Mouse (Mus musculus): ENCODE measurements around the gene Mknk1. TPM values are rescaled to one million over a fixed set of nuclear protein-coding genes. Genes with fewer than 3 reads are reported as not detected.
A peak's percentile ranks its signal among the peaks of the same experiment; 100 is the strongest.

Mknk1 gene
- polyA plus RNA-seq, 1 experiment from 2014 or later: 30.1 TPM

- ATAC-seq (ENCODE audit: low FRiP score, low read depth): no peak
- WGBS: 18% methylated on average over 5 of the region's 5 CpGs
- Histone ChIP-seq H3K4me3 (no peak overlapping the region), H3K9me3 (no peaks in the 10 kb centered on the region), H3K4me1 (peaks cover 29% of the 10 kb centered on the region), H3K27ac (replicated peaks) (no peak overlapping the region), H3K36me3 (no peaks in the 10 kb centered on the region), H3K9ac (replicated peaks) (no peak overlapping the region), H3K27me3 (peaks cover 96% of the 10 kb centered on the region), H3K4me2 (replicated peaks) (no peak overlapping the region)
Measured at GRCm38 (mm10) chr4:115902816-115903215, 63.8 kb downstream of the Mknk1 start.

- Histone ChIP-seq H3K4me2 (replicated peaks) (no peak overlapping the region), H3K4me1 (peaks cover 30% of the 10 kb centered on the region), H3K36me3 (no peaks in the 10 kb centered on the region), H3K4me3 (no peak overlapping the region), H3K9me3 (no peaks in the 10 kb centered on the region), H3K27ac (replicated peaks) (no peak overlapping the region), H3K9ac (replicated peaks) (0 out of 2 replicates have a peak overlapping the region, but pooled peaks have one; percentile 17), H3K27me3 (peaks cover 88% of the 10 kb centered on the region)
- ATAC-seq (ENCODE audit: low FRiP score, low read depth): peak; percentile 46; the same call in 1 of the 2 replicates
- WGBS: 1% methylated on average over 12 of the region's 12 CpGs
Measured at GRCm38 (mm10) chr4:115904375-115904774, 65.4 kb downstream of the Mknk1 start.

DNA sequence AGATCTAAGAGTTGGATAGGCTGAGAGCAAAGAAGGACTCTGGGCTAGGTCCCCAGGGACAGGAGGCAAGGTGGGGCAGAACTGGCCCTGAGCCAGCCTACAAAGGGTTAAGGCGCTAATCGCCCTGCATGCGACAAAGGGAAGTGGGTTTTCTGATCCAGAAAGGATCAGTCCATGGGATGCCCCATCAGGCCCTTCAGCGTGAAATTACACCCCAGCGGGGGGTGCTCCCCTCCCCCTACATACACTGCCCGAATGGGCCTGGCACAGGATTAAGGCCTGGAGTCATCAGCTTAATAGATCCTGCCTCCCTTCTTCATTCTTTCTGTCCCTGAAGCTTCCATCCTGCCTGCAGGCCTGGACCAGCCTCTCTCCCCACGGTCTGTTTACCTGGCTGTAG lies 66.7 kb downstream of the Mknk1 start:
- Histone ChIP-seq H3K4me1 (peaks cover 30% of the 10 kb centered on the region), H3K4me3 (no peak overlapping the region), H3K27ac (replicated peaks) (no peak overlapping the region), H3K27me3 (peaks cover 82% of the 10 kb centered on the region), H3K36me3 (no peaks in the 10 kb centered on the region), H3K9ac (replicated peaks) (no peak overlapping the region), H3K4me2 (replicated peaks) (peak overlapping the region; percentile 12; the same call in 1 of the 2 replicates), H3K9me3 (no peaks in the 10 kb centered on the region)
- WGBS: 0% methylated on average over 7 of the region's 7 CpGs
- ATAC-seq (ENCODE audit: low FRiP score, low read depth): peak; percentile 78

GRCm38 (mm10) chr4:115906791-115907190 lies 67.8 kb downstream of the Mknk1 start:
- Histone ChIP-seq H3K4me2 (replicated peaks) (no peak overlapping the region), H3K9ac (replicated peaks) (no peak overlapping the region), H3K9me3 (no peaks in the 10 kb centered on the region), H3K4me3 (no peak overlapping the region), H3K36me3 (no peaks in the 10 kb centered on the region), H3K27ac (replicated peaks) (no peak overlapping the region), H3K27me3 (peaks cover 83% of the 10 kb centered on the region), H3K4me1 (peaks cover 38% of the 10 kb centered on the region)
- no peak for ATAC-seq (ENCODE audit: low FRiP score, low read depth)
- 88% methylated on average over 3 of the region's 3 CpGs for WGBS

GRCm38 (mm10) chr4:115907994-115908393 lies 69.0 kb downstream of the Mknk1 start:
- WGBS: 81% methylated on average over 1 of the region's 1 CpGs

DNA sequence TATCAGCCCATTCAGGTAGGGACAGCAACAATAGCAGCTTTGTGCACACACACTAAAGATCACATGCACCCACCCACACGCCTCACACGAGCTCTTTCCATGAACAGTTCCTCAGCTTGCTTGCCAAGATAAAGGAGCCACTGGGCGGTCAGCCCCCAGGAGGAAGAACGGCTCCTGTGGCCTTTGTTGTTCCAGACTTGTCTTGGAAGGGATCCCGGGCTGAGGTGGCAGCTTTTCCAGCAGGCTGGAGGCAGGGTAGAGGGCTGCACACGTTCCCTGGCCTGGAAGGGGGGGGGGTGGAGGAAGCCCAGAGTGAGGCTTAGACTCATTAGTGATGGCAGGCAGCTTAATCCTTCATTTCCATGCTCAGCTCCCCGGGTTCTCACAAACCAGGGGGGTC lies 69.6 kb downstream of the Mknk1 start:
- no peak overlapping the region for H3K4me3 ChIP-seq
- ATAC-seq (ENCODE audit: low FRiP score, low read depth): peak; percentile 63
- H3K9ac ChIP-seq (replicated peaks): no peak overlapping the region
- peaks cover 43% of the 10 kb centered on the region for H3K4me1 ChIP-seq
- peaks cover 76% of the 10 kb centered on the region for H3K27me3 ChIP-seq
- H3K4me2 ChIP-seq (replicated peaks): no peak overlapping the region
- WGBS: 7% methylated on average over 7 of the region's 7 CpGs
- H3K27ac ChIP-seq (replicated peaks): no peak overlapping the region
- H3K36me3 ChIP-seq: no peaks in the 10 kb centered on the region
- no peaks in the 10 kb centered on the region for H3K9me3 ChIP-seq

More at GRCm38 (mm10) chr4:115907994-115908393, 69.0 kb downstream of the Mknk1 start:
- H3K4me2 ChIP-seq (replicated peaks): no peak overlapping the region
- peaks cover 75% of the 10 kb centered on the region for H3K27me3 ChIP-seq
- no peak overlapping the region for H3K9ac ChIP-seq (replicated peaks)
- no peak for ATAC-seq (ENCODE audit: low FRiP score, low read depth)
- no peaks in the 10 kb centered on the region for H3K9me3 ChIP-seq
- H3K36me3 ChIP-seq: no peaks in the 10 kb centered on the region
- H3K4me1 ChIP-seq: peaks cover 43% of the 10 kb centered on the region
- H3K4me3 ChIP-seq: no peak overlapping the region
- no peak overlapping the region for H3K27ac ChIP-seq (replicated peaks)

DNA sequence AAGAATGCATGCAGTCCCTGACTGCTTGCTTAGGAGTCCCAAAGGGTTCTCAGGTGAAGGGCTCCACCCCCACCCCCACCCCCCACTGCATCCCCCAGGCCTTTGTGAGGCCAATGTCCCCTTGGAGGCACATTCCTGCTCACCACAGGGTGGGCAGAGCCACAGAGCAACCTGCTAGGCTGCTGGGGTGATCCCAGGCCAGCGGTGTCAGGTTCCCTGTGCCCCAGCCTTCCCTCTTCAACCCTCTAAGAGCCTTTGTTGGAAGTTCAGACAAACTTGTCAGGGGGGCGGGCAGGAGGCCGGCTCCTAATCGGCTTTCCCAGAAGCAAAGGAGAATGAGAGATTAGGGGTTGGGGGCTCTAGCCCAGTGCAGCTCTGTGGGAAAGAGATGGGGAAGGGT lies 72.6 kb downstream of the Mknk1 start:
- peak; percentile 55 for ATAC-seq (ENCODE audit: low FRiP score, low read depth)
- Histone ChIP-seq H3K4me3 (no peak overlapping the region), H3K9ac (replicated peaks) (no peak overlapping the region), H3K4me2 (replicated peaks) (no peak overlapping the region), H3K27ac (replicated peaks) (peak overlapping the region; percentile 35; the same call in 1 of the 2 replicates), H3K27me3 (peaks cover 52% of the 10 kb centered on the region), H3K4me1 (peaks cover 20% of the 10 kb centered on the region), H3K36me3 (no peaks in the 10 kb centered on the region), H3K9me3 (no peaks in the 10 kb centered on the region)
- 0% methylated on average over 4 of the region's 4 CpGs for WGBS

GRCm38 (mm10) chr4:115919911-115920310 lies 80.9 kb downstream of the Mknk1 start:
- no peak overlapping the region for H3K4me2 ChIP-seq (replicated peaks)
- H3K36me3 ChIP-seq: peaks cover 36% of the 10 kb centered on the region
- H3K4me1 ChIP-seq: no peaks in the 10 kb centered on the region
- H3K9me3 ChIP-seq: no peaks in the 10 kb centered on the region
- no peak overlapping the region for H3K4me3 ChIP-seq
- WGBS: 74% methylated on average over 16 of the region's 16 CpGs
- H3K27ac ChIP-seq (replicated peaks): no peak overlapping the region
- no peak for ATAC-seq (ENCODE audit: low FRiP score, low read depth)
- peaks cover 27% of the 10 kb centered on the region for H3K27me3 ChIP-seq
- H3K9ac ChIP-seq (replicated peaks): no peak overlapping the region

GRCm38 (mm10) chr4:115922688-115923087 lies 83.7 kb downstream of the Mknk1 start:
- Histone ChIP-seq H3K36me3 (peaks cover 35% of the 10 kb centered on the region), H3K4me3 (no peak overlapping the region), H3K4me2 (replicated peaks) (no peak overlapping the region), H3K27me3 (peaks cover 26% of the 10 kb centered on the region), H3K27ac (replicated peaks) (no peak overlapping the region), H3K4me1 (no peaks in the 10 kb centered on the region), H3K9me3 (no peaks in the 10 kb centered on the region), H3K9ac (replicated peaks) (no peak overlapping the region)
- WGBS: 90% methylated on average over 5 of the region's 5 CpGs
- ATAC-seq (ENCODE audit: low FRiP score, low read depth): no peak

GRCm38 (mm10) chr4:115923262-115923880 lies 84.4 kb downstream of the Mknk1 start:
- Histone ChIP-seq H3K4me1 (no peaks in the 10 kb centered on the region), H3K9ac (replicated peaks) (no peak overlapping the region), H3K27me3 (peaks cover 19% of the 10 kb centered on the region), H3K4me2 (replicated peaks) (no peak overlapping the region), H3K9me3 (no peaks in the 10 kb centered on the region), H3K27ac (replicated peaks) (no peak overlapping the region), H3K36me3 (peaks cover 30% of the 10 kb centered on the region), H3K4me3 (no peak overlapping the region)
- no peak for ATAC-seq (ENCODE audit: low FRiP score, low read depth)
- WGBS: 82% methylated on average over 16 of the region's 16 CpGs

DNA sequence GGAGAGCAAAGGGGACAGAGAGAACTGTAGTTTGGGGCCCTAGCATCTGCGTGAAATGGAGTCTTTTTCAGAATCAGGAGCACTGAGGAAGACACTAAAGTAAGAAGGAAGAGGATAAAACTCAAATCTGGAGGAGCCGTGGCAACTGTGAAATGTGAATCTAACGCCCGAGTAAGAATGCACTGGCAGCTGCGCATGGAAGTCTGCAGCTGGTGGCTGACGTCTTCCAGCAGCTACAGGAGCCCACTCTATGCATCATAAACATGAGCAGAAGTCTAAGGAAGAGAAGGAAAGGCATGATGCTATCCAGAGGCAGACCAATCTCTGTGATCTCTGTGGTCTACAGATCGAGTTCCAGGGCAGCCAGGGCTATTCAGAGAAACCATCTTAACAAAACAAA lies 88.6 kb downstream of the Mknk1 start:
- no peak overlapping the region for H3K4me2 ChIP-seq (replicated peaks)
- no peaks in the 10 kb centered on the region for H3K4me1 ChIP-seq
- H3K9ac ChIP-seq (replicated peaks): no peak overlapping the region
- H3K4me3 ChIP-seq: no peak overlapping the region
- no peak for ATAC-seq (ENCODE audit: low FRiP score, low read depth)
- H3K27ac ChIP-seq (replicated peaks): no peak overlapping the region
- 71% methylated on average over 7 of the region's 7 CpGs for WGBS
- H3K27me3 ChIP-seq: peaks cover 29% of the 10 kb centered on the region
- peaks cover 5% of the 10 kb centered on the region; the same call in 1 of the 2 replicates for H3K36me3 ChIP-seq
- H3K9me3 ChIP-seq: no peaks in the 10 kb centered on the region
